Mouse (Mus musculus): ENCODE results near the gene Fam102a.
A peak's percentile ranks its signal among the peaks of the same experiment; 100 is the strongest.

Gene Fam102a

DNA sequence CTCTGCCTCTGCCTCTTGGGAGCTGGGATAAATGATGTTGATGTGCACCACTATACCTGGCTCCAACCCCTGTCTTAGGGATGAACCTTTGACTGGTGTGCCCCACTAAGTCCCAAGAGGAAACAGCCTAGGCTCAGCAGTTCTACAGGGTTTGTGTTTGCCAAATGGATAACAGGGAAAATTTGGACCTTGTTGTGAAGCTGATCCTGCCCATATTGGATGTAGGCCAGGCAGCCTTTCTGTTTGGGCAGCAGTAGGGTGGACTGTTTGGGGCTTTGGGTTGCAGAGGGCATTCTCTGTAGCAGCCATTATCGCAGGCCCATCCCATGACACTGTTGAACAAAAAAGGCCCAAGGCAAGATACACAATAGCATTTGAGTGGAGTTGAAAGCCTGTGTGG is 11.8 kb downstream of the Fam102a start:
- DNase-seq (ENCODE audit: low spot score in 2 of 2), result no peak

DNA sequence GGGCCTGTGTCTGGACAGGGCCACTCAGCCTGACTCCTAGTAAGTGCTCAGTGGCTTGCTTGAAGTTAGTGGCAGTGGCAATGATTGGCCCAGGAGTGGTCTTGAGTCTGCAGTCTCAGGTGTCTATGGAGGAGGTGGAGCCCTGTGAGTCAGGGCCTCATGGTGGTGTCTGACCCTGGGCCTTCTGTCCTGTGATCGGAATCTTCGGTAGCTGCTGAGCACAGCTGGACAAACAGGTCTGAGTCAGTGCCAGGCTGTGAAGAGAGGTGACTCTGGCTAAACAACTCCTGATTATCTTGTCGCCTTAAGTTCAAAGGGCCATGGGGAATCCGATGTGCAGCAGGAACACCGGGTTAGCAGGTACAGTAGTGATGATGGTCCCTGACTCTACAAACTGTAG is 12.2 kb downstream of the Fam102a start:
- DNase-seq (ENCODE audit: low spot score in 2 of 2), result no peak

DNA sequence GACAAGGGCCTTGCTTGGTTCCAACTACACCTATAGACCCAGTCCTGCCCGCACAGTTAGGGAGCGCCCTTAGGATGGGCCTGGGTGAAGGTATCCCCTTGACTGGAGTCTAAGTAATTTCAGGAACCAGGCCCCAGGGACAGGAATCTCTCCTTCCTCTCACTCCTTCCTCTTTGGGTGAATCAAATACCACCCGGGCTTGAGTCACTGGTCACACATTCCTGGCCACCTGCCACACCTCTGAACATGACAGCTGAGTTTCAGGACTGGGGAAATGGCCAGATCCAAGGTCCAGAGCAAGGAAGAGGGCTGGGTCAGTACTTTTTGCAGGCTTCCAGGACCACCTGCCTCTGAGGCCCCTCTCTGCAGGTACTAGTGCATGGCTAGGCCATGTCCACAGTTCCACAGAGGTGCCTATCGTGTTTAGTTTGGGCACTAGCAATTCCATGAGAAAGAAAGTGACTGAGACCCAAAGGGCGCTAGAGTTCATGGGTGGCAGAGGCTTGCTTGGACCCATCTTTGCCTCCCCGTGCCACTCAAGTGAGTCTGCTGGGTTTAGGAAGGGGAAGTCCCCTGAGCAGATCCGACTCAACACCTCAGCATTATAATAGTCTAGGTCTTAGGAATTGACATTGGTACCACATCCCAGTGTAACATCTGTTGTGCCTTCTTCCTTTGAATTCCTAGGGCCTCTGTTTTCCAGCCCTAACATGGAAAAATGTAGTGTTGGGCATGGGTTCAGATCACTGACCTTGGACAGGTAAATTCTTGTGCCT is 13.0 kb downstream of the Fam102a start:
- no peak for DNase-seq (ENCODE audit: low spot score in 2 of 2)

DNA sequence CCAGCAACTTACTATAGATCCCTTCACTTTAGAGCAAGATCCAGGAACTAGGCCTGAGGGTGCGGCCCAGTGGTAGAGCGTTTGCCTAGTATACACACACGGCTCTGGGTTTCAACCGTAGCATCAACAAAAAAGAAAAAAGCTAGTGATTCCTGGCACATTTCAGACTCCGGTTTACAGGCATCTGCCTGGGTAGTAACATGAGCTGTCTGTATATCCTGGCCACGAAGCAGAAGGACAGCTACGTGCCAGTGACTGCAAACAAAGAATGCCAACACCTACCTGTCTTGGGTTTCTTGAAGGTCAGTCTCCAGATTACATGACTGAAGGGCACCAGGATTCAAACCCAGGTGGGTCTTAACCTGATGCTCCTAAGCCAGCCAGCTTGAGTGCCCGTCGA is 14.0 kb downstream of the Fam102a start:
- DNase-seq (ENCODE audit: low spot score in 2 of 2), result no peak

DNA sequence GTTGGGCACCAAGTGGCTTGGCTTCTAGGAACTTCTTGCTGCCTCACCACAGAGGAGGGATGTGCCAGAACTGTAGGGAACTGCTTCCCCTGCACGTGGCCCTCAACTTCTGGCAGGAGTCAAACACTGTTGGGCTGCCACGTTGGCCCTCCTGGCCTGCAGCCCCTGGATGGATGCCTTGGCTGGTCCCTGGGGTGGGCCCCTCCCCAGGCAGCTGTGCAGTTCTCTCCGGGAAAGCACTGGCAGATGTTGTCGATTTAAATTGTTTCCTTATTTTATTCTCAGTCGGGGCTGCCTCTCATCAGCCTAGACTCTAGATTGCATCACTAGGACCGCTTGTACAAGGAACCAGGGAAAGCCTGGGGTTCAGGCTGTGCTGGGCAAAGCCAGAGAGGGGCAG is 14.6 kb downstream of the Fam102a start:
- no peak for DNase-seq (ENCODE audit: low spot score in 2 of 2)

DNA sequence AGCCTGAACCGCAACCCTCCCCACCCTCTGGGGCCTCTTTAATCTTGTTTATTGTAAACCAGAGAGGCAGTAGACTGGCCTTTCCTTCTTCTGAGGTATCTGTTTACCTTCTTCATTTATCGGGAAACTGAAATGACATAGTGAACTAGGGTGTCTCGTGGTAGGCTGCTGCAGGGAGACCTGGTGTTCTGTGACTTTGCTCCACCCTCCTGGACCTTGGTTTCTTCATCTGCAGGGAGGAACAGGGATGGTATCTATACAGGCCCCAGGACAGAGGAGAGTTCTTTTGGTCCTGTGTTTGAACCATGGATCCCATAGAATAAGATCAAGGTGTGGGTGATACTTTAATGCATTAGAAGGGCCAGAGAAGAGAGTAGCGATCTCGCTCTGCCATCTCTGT is 16.1 kb downstream of the Fam102a start:
- DNase-seq (ENCODE audit: low spot score in 2 of 2), result no peak

DNA sequence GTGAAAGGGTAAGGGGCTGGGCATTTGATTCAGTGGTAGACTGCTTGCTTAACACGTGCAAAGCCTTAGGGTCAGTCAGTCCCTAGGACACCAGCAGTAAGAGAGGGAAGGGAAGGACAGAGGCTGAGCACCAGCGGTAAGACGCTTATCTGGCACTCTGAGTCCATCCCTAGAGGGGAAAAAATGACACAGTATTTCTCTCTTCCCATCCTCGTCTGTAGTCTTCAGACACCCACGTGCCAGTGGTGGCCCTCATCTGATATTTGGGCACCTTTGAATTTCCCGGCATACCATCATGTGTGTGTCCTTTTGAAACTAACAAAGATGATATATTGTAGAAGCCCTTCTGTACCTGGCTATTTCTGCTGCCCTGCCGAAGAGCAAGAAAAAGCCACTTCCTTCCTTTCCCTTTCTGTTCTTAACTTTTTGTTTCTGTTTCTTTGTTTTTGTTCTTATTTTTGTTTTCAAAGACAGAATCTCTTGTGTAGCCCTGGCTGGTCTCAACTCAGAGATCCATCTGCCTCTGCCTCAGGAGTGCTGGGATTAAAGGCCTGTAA is 18.5 kb downstream of the Fam102a start:
- DNase-seq (ENCODE audit: low spot score in 2 of 2), result no peak

DNA sequence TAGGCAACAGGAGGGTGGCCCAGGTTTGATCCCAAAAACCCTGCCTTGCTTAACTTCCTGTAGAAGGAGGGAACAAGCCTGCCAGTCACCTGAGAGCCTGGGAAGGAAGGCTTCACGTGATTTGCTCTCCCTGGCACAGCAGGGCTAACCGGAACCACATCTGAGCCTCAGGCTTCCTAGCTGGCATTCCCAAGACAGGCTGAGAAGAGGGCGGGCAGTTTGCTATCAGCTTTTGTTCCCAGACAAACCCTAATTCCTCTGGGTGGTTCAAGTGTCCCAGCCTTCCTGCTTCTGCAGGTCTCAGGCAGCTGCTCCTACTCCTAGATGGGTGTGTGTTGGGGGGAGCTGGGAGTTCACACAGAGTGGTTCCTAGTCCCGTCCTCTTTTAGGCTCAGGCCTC is 20.4 kb downstream of the Fam102a start:
- no peak for DNase-seq (ENCODE audit: low spot score in 2 of 2)

DNA sequence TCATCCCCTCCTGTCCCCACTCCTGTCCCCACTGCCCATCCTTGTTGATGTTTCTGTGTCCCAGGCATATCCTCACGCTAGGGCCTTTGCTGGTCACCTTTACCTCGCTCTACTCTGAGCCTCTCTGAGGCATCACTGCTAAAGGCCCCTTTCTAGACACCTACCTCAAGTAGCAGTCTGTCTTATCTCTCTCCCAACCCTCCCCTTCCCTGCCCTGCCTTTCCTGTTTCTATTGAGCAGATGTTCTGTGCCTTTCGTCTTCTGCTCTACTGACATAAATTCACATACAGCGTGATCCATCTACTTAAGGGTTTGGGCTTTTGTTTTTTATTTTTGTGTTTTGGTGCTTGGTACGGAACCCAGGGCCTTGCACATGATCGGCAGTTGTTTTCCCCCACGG is 20.9 kb downstream of the Fam102a start:
- DNase-seq (ENCODE audit: low spot score in 2 of 2), result no peak

DNA sequence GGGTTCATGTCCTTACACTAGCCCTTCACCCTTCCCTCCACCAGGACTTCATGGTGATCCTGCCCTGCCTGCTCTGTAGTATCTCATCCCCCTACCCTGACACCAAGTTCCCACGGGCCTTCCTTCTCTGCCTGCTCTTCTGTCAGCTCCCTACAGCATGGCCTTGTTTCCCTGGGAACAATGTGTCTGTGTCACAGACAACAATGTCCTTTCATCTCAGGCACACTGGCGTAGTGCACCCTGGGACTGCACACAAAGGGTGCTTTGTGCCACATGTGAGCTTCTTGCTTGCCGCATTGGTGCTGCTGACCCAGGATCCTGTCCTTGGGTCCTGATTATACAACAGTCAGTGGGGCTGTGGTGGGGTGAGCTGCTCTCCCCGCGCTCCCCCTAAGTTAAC is 24.4 kb downstream of the Fam102a start:
- DNase-seq (ENCODE audit: low spot score in 2 of 2), result peak in 1 of 2 experiments; percentile 67

DNA sequence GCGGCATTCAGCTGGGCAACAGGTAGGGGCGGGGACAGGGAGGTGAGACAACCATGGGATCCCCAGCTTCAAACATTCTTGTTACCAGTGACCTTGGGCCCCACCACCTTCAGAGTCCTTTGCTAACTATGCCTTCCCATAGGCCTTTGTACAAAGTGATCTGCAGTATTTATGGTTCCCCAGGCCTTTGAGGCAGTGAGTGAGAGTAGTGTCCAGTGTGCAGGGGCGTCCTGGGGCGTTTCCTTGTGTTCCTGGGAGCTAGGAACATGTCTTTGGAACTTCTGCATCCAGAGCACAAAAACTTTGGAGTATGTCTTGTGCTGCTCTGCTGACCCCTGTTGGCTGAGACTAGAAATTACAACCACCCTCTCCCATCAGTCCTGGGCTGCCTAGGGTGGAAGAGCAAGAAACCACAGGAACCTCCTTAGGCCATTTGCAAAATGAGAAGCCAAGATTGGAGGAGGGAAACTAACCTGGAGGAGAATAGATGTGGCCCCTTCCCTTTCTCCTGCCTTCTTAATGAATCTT is 31.5 kb downstream of the Fam102a start:
- DNase-seq (ENCODE audit: low spot score in 2 of 2), result peak in 1 of 2 experiments; percentile 64

DNA sequence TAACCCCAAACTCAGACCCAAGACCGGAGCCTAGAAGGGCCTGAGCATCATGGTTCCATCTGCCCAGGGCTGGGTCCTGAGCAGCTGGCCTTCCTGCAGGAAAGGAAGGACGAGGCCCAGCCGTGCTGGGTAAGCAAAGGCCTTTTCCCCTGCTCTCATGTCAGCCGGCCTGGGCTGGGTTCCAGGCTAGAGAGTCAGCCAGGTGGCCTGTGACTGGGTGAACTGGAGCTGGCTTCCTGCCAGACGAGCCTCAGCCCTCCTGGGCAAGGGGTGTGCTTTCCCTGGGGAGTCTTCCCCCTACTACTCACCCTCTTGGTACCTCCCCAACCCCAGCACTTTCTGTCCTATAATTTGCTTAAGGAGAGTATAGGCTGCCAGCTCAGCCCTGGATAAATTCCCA is 33.0 kb downstream of the Fam102a start:
- no peak for DNase-seq (ENCODE audit: low spot score in 2 of 2)

DNA sequence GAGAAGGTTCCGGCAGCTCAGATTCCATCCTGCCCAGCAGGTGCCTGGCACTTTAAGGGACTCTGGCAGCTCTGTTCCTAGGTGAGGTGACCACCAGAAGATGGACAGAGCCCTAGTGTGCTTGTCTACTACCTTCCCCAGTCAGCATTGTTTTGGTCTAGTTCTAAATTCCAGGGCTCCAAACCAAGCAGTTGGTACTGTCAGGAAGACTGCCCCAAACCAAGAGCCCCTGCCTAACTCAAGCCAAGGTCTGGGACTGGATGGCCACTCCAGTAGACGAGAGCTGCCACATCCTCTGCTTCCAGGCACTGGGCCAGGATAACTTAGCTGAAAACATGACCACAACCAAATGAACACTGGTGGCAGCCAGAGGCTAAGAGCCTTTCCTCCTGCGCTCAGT is 33.8 kb downstream of the Fam102a start:
- no peak for DNase-seq (ENCODE audit: low spot score in 2 of 2)

DNA sequence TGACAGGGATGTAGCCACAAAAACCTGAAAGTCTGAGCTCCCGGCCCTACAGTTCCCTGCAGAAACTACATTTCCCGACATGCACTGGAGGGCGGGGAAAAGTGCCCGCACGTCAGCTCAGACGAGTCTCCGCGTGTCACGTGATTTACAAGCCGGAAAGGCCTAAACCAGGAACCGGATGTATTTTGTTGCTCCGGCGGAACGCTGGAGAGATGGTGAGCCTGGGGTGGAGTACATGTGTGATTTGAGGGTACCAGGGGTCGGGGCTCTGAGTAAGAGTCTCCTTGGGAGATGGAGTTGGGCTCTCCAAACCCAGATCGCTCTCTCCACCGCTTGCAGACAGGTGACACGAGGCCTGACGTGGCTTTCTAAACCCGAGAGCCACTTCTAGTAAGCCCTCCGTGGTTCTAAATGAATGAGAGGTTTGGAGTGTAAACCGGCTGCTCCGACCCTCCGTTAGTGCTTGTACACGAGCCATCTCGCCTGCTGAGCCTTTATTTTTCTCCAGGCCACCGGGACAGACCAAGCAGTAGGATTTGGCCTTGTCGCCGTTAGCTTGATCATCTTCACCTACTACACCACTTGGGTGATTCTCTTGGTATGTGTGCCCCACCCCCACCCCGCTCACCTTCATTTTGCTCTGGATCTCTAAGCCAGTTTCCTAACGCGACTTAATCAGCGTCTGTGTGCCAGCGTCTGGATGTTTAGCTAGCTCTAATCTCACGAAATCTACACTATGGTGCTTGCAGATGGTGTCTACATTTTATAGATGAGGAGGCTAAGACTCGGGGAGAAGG is 35.8 kb downstream of the Fam102a start, which contains the start of gene Dpm2:
Dpm2 (plus strand) TSS at position 161 of the 797 bp plus-strand sequence.
- DNase-seq (ENCODE audit: low spot score in 2 of 2), result peak; percentile 89 to 90

DNA sequence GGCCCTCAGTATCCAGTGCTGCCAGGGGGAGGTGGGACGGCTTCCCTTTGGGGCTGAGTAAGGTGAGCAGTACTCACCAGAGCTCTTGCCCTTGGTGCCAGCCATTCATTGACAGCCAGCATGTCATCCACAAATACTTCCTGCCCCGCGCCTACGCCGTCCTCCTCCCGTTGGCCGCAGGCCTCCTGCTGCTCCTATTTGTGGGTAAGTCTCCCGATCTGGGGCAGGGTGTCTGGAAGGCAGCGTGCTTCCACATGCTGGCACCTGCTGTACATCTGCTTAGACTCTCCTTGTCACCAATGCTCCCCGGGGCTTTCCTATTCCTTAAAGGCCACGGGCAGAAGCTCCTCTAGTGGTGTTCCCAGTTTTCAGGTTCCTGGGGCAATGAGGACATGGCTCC is 37.1 kb downstream of the Fam102a start:
- DNase-seq (ENCODE audit: low spot score in 2 of 2), result no peak

DNA sequence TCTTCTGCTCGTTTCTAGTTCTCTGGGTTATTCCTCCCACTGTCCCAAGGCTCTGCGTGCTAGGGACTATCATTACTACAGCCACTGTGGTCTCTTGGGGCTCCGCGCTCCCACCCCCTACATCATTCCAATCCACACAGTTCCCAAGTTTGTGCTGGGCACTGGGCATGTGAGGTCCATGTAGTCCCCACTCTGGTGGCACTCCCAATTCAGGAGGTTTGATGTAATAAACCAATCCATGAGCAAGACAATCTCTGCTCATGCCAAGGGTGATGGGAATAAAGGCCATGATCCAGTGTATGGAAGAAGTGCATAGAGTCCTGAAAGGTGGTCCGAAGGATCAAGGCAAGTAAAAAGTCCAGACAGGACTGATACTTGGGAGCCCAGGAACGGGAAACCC is 39.4 kb downstream of the Fam102a start, which contains the start of gene Pip5kl1:
Pip5kl1 (plus strand) TSS at position 301 of the 400 bp plus-strand sequence.
- no peak for DNase-seq (ENCODE audit: low spot score in 2 of 2)

DNA sequence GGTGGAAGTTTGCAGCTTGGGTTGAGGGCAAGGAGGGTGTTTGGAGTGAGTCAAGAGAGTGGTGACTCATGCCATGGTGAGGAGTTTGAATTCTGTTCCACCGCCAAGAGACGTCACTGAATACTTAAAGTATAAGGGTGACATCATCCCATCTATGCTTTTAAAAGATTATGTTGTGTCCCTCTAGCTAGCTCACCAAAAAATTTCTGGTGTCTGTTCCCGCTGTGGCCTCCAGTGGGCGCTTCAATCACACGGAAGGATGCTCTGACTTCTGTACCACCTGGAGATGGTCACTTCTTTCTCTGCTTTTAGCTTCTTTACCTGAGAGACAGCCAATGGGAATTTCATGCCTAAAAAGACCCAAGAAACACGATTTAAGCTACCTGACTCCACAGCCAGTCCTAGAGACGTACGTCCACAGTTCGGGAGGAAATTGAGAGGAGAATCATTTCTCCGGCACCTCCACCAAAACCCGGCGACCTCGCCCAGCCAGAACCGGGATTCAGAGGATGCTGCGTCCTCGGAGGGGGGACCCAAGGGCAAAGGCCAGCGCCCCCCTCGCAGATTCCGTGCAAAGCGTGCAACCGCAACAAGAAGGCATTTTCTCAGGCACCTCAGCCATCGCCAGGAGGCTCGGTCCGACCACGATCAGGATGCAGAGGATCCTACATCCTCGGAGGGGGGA is 39.9 kb downstream of the Fam102a start:
- DNase-seq (ENCODE audit: low spot score in 2 of 2), result peak in 1 of 2 experiments; percentile 64

DNA sequence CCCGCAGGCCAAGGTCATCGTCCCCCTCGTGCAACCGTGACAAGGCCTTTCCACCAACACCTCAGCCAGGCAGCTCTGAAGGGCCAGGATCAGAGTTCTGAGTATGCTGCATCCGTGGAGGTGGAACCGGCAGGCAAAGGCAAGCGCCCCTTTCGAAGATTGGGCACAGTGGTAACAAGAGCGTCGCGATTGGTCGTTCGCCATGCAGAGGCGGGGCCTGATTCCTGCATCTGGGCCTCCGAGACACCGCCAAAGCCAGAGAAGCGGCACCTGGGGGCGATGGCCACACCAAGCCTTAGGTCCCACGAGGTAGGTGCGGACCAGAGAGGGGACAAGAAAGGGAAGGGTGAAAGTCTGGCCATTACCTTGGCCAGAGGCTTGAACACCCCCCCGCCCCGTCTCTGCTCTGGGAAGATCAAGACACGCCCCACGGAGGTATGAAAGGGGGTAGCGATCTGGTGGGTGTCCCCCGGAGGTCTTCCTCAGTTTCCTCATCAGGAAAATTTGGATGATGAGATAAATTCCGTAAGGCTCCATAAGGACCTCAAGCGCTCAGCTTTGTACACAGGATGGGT is 40.5 kb downstream of the Fam102a start, which contains the start of gene 9430097D07Rik:
9430097D07Rik (minus strand) TSS at position 99 of the 575 bp plus-strand sequence.
- DNase-seq (ENCODE audit: low spot score in 2 of 2), result peak in 1 of 2 experiments; percentile 66

DNA sequence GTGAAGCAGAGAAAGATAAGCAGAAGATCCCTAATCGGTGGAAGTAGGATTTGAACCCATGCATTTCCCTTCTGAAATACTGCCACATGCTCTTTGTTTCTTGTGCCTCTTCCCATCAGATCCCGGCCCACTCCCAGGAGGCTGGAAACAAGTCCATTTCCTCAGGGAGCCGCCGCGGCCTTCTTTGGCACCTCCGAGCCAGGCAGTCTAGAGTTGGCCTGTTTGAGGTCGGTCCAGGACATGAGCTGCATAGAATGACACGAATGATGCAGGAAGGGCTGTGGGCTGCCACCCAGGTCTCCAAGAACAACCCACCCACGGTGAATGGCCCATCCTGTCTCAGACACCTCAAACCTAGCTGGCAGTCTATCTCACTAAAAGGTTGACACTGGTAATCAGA is 41.4 kb downstream of the Fam102a start:
- no peak for DNase-seq (ENCODE audit: low spot score in 2 of 2)

DNA sequence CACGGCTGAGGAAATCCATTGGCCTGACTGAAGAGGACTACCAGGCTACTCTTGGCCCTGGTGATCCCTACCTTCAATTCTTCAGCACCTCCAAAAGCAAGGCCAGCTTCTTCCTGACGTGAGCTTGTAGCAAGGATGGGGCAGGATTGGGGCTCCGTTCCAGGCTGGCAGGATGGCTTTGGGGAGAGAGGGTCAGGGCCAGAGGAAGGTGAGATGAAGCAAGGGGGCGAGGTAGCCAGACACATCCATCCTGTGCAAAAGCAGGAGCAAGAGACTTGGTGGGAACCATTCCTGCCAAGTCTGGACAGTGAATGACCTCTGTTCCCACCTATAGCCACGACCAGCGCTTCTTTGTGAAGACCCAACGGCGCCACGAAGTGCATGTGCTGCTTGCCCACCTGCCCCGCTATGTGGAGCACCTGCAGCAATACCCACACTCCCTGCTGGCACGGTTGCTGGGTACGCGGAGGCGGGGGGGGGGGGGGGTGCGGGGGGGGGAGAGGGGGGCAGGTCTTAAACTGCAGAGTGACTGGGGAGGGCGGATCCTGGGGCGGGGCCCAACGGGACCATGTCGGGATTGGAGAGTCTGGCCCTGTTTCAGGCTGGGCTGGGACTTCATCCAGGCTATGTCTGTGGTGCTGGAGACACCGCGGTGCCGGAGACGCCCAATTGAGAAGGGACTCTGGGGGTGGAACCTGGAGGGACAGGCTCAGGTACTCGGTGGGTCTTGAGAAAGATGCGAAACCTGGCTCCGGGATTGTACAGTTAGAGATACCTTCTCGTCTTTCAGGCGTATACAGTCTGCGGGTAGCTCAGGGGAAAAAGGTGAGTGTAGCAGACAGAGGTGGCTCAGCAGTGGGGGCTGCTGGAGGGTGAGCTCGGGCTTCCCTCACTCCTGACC is 43.3 kb downstream of the Fam102a start:
- no peak for DNase-seq (ENCODE audit: low spot score in 2 of 2)
